Mouse (Mus musculus) hindbrain, embryonic 11.5 days (tissue): ENCODE results near the gene Cdip1. TPM values are rescaled to one million over a fixed set of nuclear protein-coding genes. Genes with fewer than 3 reads are reported as not detected.
"Not testable (repeated sequence)": the region's sequence is repeated elsewhere in the genome, so short reads cannot be mapped to it uniquely, and the experiment has no call there.

Experiments
- ATAC-seq: fragments of 200-750 bp; cut with Nextera tagmentation; 2 replicates; pipeline ENCODE4 v1.8.0; 2017; ENCODE audit warnings: mild to moderate bottlenecking, moderate TSS enrichment, moderate library complexity; ENCODE audit not compliant: low FRiP score
- DNase-seq: peaks from one replicate; pipeline ENCODE4 v3.0.0-alpha.2; 2015; ENCODE audit warnings: low spot score
- H3K27ac ChIP-seq: fragments of 300-500 bp; sonication (generic); 2 replicates; pipeline ENCODE4 v1.5.1; 2014; ENCODE audit warnings: mild to moderate bottlenecking, low read depth, low read length
- H3K27me3 ChIP-seq: fragments of 300-500 bp; sonication (generic); 2 replicates; pipeline ENCODE4 v1.6.1; 2014; ENCODE audit warnings: mild to moderate bottlenecking, low read length, moderate library complexity, mixed read lengths; ENCODE audit not compliant: control insufficient read depth, insufficient read depth
- H3K36me3 ChIP-seq: fragments of 300-500 bp; sonication (generic); 2 replicates; pipeline ENCODE4 v1.6.1; 2014; ENCODE audit warnings: mild to moderate bottlenecking, low read length, moderate library complexity, mixed read lengths; ENCODE audit not compliant: control insufficient read depth, insufficient read depth
- H3K4me1 ChIP-seq: fragments of 300-500 bp; sonication (generic); replicated peaks from 2 replicates; pipeline ENCODE4 v1.6.1; 2014; ENCODE audit warnings: low read length, mixed read lengths; ENCODE audit not compliant: control insufficient read depth, insufficient read depth
- H3K4me2 ChIP-seq: fragments of 300-500 bp; sonication (generic); replicated peaks from 2 replicates; pipeline ENCODE4 v1.6.1; 2014; ENCODE audit warnings: mild to moderate bottlenecking, low read depth, low read length
- H3K4me3 ChIP-seq: fragments of 300-500 bp; sonication (generic); 2 replicates; pipeline ENCODE4 v1.5.1; 2014; ENCODE audit warnings: low read depth, low read length
- H3K9ac ChIP-seq: fragments of 300-500 bp; sonication (generic); 2 replicates; pipeline ENCODE4 v1.6.1; 2014; ENCODE audit warnings: low read depth, low read length
- H3K9me3 ChIP-seq: fragments of 300-500 bp; sonication (generic); 2 replicates; pipeline ENCODE4 v1.6.1; 2016; ENCODE audit warnings: low read length; ENCODE audit not compliant: control insufficient read depth
- WGBS: fragments of 180-500 bp; shearing (Covaris S2); extraction: QIAGEN DNeasy Blood & Tissue Kit; methylation state at CpG from one replicate; pipeline ENCODE4 v1.1.7; 2014; 5-methylcytosine and 5-hydroxymethylcytosine counted together
- polyA plus RNA-seq: library from polyadenylated mRNA; unstranded; fragments of >200 nt; fragmentation: Nextera tagmentation; extraction: Ambion mirVana; gene quantifications from 2 replicates; pipeline ENCODE4 v1.2.1, GENCODE M21; 2014

Gene Cdip1
- polyA plus RNA-seq, 1 experiment from 2014 or later = 76.1 TPM

- WGBS = 95% methylated on average over 4 of the region's 4 CpGs
- Histone ChIP-seq H3K4me1 (no peaks in the 10 kb centered on the region), H3K9me3 (no peaks in the 10 kb centered on the region), H3K4me3 (no peak overlapping the region), H3K9ac (no peak overlapping the region), H3K27me3 (no peaks in the 10 kb centered on the region), H3K4me2 (no peak overlapping the region), H3K36me3 (no peaks in the 10 kb centered on the region; the same call in 1 of the 2 replicates), H3K27ac (no peak overlapping the region)
- ATAC-seq (no peak), DNase-seq (no peak)
Measured at GRCm38 (mm10) chr16:4762437-4762836, 27.7 kb downstream of the Cdip1 start.

GRCm38 (mm10) chr16:4756660-4757335 lies 33.3 kb downstream of the Cdip1 start:
- not testable (repeated sequence) for H3K4me1 ChIP-seq, H3K27me3 ChIP-seq, H3K36me3 ChIP-seq, H3K27ac ChIP-seq, H3K9me3 ChIP-seq
- DNase-seq (peak; percentile 46), ATAC-seq (peak; percentile 86)
- H3K4me3 ChIP-seq = peak overlapping the region; percentile 38
- WGBS = 6% methylated on average over 19 of the region's 42 CpGs
- peak overlapping the region; percentile 55 for H3K9ac ChIP-seq
- H3K4me2 ChIP-seq = 0 out of 2 replicates have a peak overlapping the region, but pooled peaks have one; percentile 6

- Histone ChIP-seq H3K9ac (no peak overlapping the region), H3K4me3 (no peak overlapping the region), H3K9me3 (no peaks in the 10 kb centered on the region), H3K4me1 (no peaks in the 10 kb centered on the region), H3K27me3 (no peaks in the 10 kb centered on the region), H3K36me3 (no peaks in the 10 kb centered on the region), H3K4me2 (no peak overlapping the region), H3K27ac (no peak overlapping the region)
- DNase-seq (no peak), ATAC-seq (no peak)
- 87% methylated on average over 3 of the region's 3 CpGs for WGBS
Measured at GRCm38 (mm10) chr16:4754045-4754444, 36.0 kb downstream of the Cdip1 start.

GRCm38 (mm10) chr16:4752155-4752554 lies 37.9 kb downstream of the Cdip1 start:
- H3K27ac ChIP-seq = no peak overlapping the region
- WGBS = 100% methylated on average over 3 of the region's 3 CpGs
- H3K4me3 ChIP-seq = no peak overlapping the region
- ATAC-seq (no peak), DNase-seq (no peak)
- no peak overlapping the region for H3K9ac ChIP-seq
- no peak overlapping the region for H3K4me2 ChIP-seq
- H3K9me3 ChIP-seq = no peaks in the 10 kb centered on the region
- no peaks in the 10 kb centered on the region for H3K27me3 ChIP-seq
- no peaks in the 10 kb centered on the region for H3K4me1 ChIP-seq
- H3K36me3 ChIP-seq = no peaks in the 10 kb centered on the region

GRCm38 (mm10) chr16:4742186-4742585 lies 47.9 kb downstream of the Cdip1 start:
- WGBS = 97% methylated on average over 1 of the region's 1 CpGs
- H3K27ac ChIP-seq = no peak overlapping the region
- no peaks in the 10 kb centered on the region for H3K4me1 ChIP-seq
- H3K36me3 ChIP-seq = no peaks in the 10 kb centered on the region
- no peaks in the 10 kb centered on the region for H3K9me3 ChIP-seq
- DNase-seq (no peak), ATAC-seq (no peak)
- H3K9ac ChIP-seq = no peak overlapping the region
- no peaks in the 10 kb centered on the region for H3K27me3 ChIP-seq
- no peak overlapping the region for H3K4me2 ChIP-seq
- no peak overlapping the region for H3K4me3 ChIP-seq

GRCm38 (mm10) chr16:4739994-4740393 lies 50.1 kb downstream of the Cdip1 start:
- Histone ChIP-seq H3K27me3 (no peaks in the 10 kb centered on the region), H3K4me3 (no peak overlapping the region), H3K4me1 (no peaks in the 10 kb centered on the region), H3K36me3 (no peaks in the 10 kb centered on the region), H3K9ac (no peak overlapping the region), H3K9me3 (no peaks in the 10 kb centered on the region), H3K27ac (no peak overlapping the region), H3K4me2 (no peak overlapping the region)
- no peak for ATAC-seq
- 89% methylated on average over 2 of the region's 2 CpGs for WGBS
- DNase-seq = no peak

GRCm38 (mm10) chr16:4736262-4736661 lies 53.8 kb downstream of the Cdip1 start:
- H3K9me3 ChIP-seq = no peaks in the 10 kb centered on the region
- H3K27ac ChIP-seq = no peak overlapping the region
- H3K4me3 ChIP-seq = no peak overlapping the region
- DNase-seq (no peak), ATAC-seq (no peak)
- H3K4me2 ChIP-seq = no peak overlapping the region
- no peaks in the 10 kb centered on the region for H3K36me3 ChIP-seq
- WGBS = 84% methylated on average over 2 of the region's 2 CpGs
- H3K27me3 ChIP-seq = no peaks in the 10 kb centered on the region
- H3K9ac ChIP-seq = no peak overlapping the region
- H3K4me1 ChIP-seq = no peaks in the 10 kb centered on the region

- DNase-seq = no peak
Measured at GRCm38 (mm10) chr16:4730776-4731358, 59.2 kb downstream of the Cdip1 start.

GRCm38 (mm10) chr16:4727963-4728362 lies 62.1 kb downstream of the Cdip1 start:
- Histone ChIP-seq H3K9ac (no peak overlapping the region), H3K4me1 (no peaks in the 10 kb centered on the region), H3K4me3 (no peak overlapping the region), H3K27me3 (no peaks in the 10 kb centered on the region), H3K9me3 (no peaks in the 10 kb centered on the region), H3K27ac (no peak overlapping the region), H3K36me3 (no peaks in the 10 kb centered on the region), H3K4me2 (no peak overlapping the region)
- DNase-seq = no peak
- 80% methylated on average over 1 of the region's 1 CpGs for WGBS
- ATAC-seq = no peak

More at GRCm38 (mm10) chr16:4730776-4731358, 59.2 kb downstream of the Cdip1 start:
- Histone ChIP-seq H3K27ac (no peak overlapping the region), H3K9ac (no peak overlapping the region), H3K9me3 (no peaks in the 10 kb centered on the region), H3K4me2 (no peak overlapping the region), H3K4me3 (no peak overlapping the region), H3K36me3 (no peaks in the 10 kb centered on the region), H3K4me1 (no peaks in the 10 kb centered on the region), H3K27me3 (no peaks in the 10 kb centered on the region)
- WGBS = 86% methylated on average over 3 of the region's 3 CpGs
- ATAC-seq = no peak
